Mouse (Mus musculus): ENCODE data around the gene Ptprf.

The Ptprf gene

DNA sequence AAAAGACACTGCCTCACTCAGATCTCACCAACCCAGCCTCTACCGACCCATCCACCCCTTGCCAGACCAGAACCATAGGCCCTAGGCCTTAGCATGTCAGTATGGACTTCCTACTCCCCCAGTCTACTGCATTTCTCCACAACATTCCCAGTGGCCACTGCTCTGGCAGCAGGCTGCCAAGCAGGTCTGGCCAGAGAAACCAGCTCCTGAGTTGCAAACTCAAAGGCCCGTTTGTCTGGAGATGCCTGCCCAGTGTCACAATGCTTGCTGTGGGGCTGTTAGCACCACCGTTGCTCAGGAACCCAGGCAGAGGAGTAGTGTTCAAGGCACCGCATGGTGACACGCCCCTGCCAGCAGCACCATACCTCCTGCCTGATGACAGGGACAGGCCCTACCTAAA is 5.0 kb downstream of the Ptprf start:
- DNase-seq (ENCODE audit: low read depth): no peak

DNA sequence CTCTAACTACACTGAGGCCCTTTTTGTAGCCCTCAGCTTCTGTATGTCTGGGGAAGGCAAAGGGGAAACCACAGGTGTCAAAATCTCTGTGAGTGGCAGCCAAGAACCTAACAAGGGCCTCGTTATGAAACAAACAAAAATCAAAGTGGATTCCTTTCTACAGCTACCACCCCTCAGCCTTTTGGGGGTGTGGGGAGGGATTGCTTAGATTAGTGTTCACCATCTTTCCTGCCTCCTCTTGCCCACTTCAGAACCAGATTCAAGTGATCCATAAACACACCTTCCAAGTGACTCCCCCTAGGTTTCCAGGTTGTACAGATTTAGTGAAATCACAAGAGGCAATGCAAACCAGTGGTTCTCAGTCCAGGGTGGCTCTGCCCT is 9.0 kb downstream of the Ptprf start:
- no peak for DNase-seq (ENCODE audit: low read depth)

DNA sequence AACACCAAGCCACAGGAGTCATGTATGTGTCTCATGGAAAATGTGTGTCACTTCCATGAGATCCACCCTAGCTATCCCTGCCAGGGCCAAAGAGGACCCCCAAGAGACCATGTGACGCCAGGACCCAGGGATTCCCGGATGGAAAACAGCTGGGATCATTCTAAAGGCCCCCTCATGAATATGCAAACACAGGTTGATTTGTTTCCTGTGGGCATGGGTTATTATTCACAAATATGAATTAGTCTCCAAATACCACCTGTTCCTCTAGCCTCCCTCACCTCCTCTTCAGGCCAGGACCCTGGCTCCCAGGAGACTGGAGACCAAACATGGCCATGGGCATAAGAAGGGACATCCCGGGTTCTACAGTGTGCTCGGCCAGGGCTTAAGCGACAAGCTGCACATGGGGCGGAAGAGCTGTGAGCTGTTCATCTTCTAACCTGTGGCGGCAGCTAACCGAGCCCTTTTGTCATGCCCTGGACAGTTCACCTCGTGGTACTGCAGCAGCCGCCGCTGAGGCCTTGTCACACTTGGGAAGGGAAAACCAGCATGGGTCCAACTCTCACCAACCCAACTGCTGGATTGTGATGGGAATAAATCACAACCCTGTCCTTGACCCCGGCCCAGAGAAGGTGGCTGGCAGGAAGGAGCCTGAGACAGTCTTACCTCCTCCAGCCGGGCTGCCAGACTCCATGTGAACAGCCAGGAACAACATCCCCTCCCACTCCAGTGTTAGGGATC is 9.6 kb downstream of the Ptprf start:
- DNase-seq (ENCODE audit: low read depth): no peak

DNA sequence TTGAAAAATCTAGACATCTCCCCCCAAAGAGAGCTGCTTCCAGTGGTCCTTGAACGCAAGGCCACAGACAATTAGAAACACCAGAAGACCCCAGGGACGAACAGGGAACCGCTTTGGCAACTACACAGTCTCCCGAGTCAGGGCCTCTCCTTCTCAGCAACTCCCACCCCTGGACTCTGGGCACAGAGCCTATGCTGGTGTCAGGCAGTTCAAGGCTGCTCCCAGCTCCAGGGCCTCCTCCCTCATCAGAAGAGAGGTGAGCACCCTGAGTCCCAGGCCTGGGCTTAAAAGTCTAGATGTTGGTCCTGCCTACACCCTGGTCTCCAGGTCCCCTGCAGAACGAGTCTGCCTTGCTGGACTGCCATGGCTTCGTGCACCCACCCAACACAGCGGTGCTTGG is 10.7 kb downstream of the Ptprf start:
- DNase-seq (ENCODE audit: low read depth): no peak

DNA sequence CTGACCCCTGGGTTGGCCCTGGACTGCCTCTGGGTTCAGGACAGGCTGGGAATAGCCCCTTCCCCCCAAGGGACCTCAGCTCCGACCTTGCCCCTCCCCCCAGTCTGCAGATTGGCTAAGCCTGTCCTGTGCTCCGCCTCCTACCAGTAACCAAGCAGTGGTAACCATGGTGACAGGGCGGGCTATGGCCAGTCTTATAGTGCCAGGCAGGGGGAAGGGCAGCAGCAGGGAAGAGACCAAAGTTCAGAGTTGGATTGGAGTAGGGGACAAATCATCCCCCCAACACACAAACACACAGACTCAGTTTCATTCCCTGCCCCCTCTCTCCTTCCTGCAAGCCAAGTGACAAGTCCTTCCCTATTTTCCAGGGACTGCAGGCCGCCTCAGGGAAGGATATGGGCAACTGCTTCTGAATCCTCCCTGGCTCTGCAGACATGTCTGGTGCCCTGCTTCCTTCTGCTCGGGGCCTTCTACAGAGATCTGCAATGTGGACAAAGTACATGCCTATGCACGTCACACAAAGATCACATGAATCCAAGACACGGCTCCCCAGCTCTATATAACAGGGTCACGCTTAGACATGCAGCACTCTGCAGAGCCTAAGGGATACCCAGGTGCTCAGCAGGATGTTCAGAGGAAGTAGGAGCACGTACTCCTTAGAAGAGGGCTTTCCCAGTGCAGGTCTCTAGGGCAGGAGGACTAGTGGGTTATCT is 14.5 kb downstream of the Ptprf start:
- no peak for DNase-seq (ENCODE audit: low read depth)

DNA sequence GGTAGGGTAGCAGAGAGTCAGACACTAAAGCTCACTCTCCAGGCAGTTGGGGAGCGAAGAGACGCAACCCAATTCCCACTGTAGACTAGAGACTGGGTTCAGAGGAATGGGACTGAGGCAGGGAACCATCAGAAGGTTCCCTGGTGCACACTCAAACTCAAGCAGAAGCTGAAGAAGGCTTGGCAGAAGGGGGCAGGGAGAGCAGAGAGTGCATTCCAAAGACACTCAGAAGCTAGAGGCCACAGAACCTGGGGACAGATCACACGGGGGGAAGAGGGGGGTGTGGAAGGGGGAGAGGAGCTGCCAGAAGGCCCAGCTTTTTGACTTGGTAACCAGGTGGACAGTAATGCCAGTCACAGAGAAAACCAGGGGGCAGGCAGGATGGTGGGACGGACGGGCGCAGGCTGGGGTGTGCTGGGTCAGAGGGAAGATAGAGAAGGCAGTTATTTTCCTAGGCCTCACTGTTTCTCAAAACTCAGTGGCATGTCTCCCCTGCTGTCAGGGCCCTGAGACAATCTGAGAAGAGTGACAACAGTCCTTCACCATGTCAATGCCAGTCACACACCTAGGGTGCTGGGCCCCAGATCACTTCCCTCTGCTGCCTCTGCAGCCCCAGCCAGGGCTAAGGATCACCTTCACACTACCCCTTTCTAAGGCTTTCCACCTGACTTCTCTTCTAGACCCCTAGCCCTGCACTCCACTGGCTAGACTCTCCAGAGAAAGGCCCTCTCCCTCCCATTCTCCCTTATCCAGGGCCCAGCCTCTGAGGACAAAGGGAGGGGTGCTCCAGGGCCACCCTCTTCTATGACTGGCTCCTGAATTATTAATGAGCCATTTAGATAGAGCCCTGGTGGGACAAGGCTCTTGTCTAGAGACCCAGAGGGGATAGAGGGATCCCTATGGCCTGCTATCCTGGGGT is 15.3 kb downstream of the Ptprf start:
- no peak for DNase-seq (ENCODE audit: low read depth)

- no peak for DNase-seq (ENCODE audit: low read depth)
Measured at GRCm38 (mm10) chr4:118274521-118274920, 16.7 kb downstream of the Ptprf start.

GRCm38 (mm10) chr4:118273998-118274397 is 17.2 kb downstream of the Ptprf start:
- no peak for DNase-seq (ENCODE audit: low read depth)

GRCm38 (mm10) chr4:118273545-118273944 is 17.7 kb downstream of the Ptprf start:
- no peak for DNase-seq (ENCODE audit: low read depth)

DNA sequence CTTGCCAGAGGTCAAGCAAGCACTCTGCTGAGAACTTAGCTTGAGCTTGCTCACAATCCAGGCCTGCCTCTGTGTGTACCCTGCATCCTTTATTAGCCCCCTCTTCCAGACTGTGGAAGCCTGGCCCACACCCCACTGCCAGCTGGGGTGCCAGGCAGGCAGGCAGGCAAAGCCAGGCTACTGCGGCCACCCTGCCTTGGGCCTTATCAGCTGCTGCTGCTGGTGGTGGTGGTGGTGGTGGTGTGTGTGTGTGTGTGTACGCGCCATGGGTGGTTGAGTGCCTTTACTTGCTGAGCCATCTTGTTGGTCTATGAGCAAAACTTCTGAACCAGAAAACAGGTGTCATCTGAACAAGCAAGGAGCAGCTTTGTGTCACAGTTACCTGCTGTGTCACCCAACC is 18.3 kb downstream of the Ptprf start:
- DNase-seq (ENCODE audit: low read depth): no peak

DNA sequence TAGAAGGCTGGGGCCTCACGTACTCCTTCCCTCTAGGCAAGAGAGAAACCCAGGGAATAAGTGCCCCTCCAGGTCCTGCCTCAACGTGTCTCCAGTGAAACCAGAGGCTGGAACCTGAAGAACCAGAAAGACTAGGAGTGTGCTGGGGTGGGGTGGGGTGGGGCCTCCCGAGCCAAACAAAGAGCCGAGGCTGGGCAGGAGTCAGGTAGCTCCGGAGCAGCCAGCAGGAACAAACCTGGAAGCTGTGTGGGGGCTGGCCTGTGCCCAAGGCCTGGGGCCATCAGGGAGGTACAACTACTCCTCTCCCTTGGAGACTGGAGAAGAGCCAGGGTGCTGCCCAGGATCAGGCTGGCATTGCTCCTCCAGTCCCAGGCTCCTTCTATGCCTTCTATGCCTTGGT is 18.9 kb downstream of the Ptprf start:
- no peak for DNase-seq (ENCODE audit: low read depth)

DNA sequence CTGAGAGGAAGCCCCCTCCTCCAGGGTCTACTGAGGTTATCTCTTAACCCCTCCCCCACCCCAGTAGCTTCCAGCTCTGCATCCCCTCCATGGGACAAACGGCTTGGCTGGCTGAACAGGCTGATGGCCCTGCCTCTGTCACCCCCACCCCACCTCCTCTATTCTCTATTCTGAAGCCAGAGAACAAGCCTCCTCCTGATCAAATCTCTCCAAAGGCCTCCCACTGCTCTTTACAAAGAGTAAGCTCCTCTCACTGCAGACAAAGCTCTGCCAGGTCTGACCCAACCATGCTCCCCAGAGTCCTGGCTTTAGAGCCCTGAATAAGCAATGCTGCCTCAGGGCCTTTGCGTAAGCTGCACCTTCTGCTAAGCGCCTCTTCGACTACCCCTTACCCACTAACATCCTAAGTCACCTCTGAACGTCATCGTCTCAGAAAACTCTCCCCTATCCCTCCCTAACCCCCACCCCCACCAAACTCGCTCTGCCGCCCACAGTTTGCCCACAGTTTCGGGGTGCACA is 19.6 kb downstream of the Ptprf start:
- no peak for DNase-seq (ENCODE audit: low read depth)

DNA sequence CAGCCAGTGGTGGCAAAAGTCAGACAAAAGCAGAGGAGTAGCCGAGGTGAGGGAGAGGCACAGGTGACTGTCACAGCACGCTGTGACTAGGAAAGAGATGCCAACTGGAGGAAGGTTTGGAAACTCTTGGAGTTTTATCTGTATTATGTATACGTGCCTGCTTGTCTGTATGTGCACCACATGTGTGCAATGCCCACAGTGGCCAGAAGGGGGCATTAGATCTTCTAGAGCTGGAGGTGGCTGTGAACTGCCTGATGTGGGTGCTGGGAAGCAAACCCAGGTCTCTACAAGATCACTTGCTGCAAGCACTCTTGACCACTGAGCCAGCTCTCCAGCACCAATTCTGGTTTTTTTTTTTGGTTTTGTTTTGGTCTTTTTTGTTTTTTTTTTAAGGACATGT is 20.5 kb downstream of the Ptprf start:
- no peak for DNase-seq (ENCODE audit: low read depth)

DNA sequence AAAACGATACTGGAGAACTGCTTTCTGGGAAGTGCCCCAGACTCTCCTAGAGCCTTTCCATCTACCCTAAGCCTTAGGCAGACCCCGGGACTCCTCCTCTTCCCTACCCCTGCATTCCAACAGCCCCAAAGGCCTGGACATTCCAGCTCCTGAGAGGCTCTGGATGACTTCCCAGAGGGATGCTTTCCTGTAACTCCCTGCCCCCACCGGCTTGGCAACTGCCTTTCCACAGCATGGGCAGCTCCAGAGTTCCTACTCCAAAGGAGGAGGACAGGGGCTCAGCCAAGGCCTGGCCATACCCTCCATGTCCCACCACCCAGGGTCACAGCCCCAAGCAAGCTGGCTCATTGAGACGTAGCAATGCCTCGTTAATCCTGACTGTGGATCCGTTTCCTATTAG is 21.2 kb downstream of the Ptprf start:
- DNase-seq (ENCODE audit: low read depth): no peak

GRCm38 (mm10) chr4:118268429-118269212 is 22.6 kb downstream of the Ptprf start:
- no peak for DNase-seq (ENCODE audit: low read depth)

- no peak for DNase-seq (ENCODE audit: low read depth)
Measured at GRCm38 (mm10) chr4:118265557-118265956, 25.6 kb downstream of the Ptprf start.

GRCm38 (mm10) chr4:118261771-118262473 is 29.3 kb downstream of the Ptprf start:
- no peak for DNase-seq (ENCODE audit: low read depth)

DNA sequence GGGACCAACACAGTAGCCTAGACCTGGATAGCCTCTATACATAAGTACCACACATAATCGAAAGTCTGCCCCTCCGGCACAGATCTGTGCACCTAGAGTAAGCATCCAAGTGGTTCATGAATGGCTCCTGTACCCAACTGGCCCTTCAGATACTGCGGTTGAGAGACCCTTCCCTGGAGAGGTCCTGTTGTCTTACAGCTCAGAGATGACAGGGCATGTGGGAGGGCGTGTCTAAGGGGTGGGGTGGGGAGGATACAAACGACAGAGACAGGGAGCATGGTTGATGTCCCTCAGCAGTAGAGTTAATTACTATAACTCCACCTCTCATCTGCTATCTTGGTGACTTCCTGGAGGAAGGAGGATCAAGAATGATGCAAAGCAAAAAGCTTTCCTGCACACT is 29.9 kb downstream of the Ptprf start:
- no peak for DNase-seq (ENCODE audit: low read depth)

DNA sequence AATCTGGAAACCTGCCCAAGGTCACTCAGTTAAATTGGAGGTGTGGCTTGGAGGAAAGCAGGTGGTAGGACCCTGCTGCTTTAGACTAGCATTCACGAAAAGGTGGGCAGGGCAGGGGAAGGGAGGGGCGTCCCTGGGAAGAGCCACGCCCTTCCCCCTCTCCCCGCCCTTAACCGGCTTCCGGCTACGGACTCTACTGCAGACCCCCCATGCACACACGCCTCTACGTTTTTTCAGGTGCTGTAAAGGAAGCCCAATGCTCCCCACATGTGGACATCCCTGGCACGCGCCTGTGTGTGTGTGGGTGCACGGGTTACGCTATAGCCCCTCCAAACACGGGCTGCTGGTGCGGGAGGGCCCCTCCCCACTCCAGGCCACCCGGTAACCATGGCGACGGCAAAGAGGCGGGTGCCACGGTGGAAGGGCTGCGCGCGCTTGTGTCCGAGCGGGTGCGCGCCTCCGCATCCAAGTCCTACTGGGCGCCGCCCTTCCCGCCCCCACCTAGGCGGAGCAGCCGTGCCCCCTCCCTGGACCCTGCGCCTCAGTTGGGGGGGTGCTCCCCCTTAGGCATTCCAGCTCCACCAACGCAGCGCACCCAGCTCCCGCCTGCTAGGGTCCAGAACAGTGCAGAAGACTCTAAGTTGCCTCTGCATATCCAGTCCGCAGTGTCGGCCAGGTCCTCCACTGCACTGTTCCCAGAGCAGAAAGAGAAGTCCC is 30.5 kb downstream of the Ptprf start:
- no peak for DNase-seq (ENCODE audit: low read depth)

GRCm38 (mm10) chr4:118259782-118260463 is 31.3 kb downstream of the Ptprf start:
- DNase-seq (ENCODE audit: low read depth): no peak
